Mouse (Mus musculus) gastrocnemius, postnatal 14 days (tissue): ENCODE data around the gene Dock8. TPM values are rescaled to one million over a fixed set of nuclear protein-coding genes. Genes with fewer than 3 reads are reported as not detected.

Experiments used
- DNase-seq: peaks from one replicate; pipeline ENCODE4 v3.0.0; 2021; ENCODE audit warnings: mixed read lengths
- intact Hi-C: fragments of 180-260 bp; cut with DNase I; formaldehyde crosslinking; loops from one replicate; pipeline ENCODE4 v1.15.1; 2025; ENCODE audit warnings: low total_unique reads
- total RNA-seq, 2 experiments: library from RNA; stranded (reverse); gene quantifications; 2 replicates each; pipeline ENCODE4 v1.2.3; 2021

Dock8 gene
- total RNA-seq, 2 experiments from 2014 or later, result 1.8 to 2.6 TPM

- intact Hi-C loops, result no loop called here
- DNase-seq, result no peak
These were observed 156.4 kb downstream of the Dock8 start for GRCm38 (mm10) chr19:25155709-25156108.

DNA sequence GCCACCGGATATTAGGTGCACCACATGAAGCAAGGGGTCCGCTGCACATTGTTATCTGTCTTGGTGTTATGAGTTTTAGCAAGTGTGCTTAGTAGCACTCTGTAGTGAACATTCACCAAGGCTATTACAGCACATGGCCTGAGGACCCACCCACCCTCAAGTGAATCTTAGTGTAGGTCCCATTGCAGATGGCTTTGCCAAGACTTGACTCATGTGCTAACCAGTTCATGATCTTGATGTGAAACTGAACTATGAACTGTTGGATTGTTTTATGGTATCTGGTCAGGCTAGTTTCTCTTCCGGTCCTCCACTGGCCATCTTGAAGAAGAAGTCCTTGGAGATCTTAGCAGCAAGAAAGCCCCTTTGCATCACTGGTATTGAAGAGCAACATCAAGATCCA, 162.9 kb downstream of the Dock8 start:
- no peak for DNase-seq
- intact Hi-C loops, result no loop called here

DNA sequence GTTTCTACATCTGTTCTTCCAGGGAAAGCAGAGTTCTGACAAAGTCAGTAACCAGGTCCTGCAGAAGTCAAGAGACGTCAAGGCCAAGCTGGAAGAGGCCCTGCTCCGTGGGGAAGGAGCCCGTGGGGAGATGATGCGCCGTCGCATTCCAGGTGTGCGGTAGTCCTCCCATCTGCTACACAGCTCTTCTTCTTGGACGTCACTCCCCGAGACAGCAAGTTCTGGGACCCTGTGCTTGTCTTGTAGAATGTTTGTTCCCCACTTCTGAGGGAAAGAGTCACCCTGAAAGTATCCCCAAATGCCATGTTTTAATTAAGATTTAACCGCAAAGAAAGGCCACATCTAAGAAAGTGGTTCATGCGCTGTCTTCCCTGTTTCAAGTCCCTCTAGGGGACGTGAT, 164.1 kb downstream of the Dock8 start:
- no peak for DNase-seq
- intact Hi-C loops, result no loop called here

DNA sequence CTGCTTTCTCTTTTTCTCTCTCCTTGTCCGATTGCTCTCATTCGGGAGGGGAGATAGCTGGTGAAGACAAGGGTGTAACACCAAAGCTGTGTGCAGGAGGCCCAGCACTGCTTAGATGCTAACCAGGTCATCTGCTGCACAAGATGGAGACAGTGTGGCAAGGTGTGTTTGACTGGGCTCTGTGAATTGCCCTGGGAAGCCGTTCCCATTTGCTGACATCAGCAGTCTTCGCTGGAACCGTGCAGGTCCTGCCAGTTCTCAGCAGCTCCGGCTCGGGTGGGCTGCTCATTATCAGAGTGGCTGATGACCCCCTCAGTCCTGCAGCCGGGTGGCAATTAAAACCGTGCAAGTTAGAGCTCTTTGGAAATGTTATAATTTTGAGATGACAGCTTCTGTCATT, 167.1 kb downstream of the Dock8 start:
- intact Hi-C loops, result no loop called here
- DNase-seq, result no peak

DNA sequence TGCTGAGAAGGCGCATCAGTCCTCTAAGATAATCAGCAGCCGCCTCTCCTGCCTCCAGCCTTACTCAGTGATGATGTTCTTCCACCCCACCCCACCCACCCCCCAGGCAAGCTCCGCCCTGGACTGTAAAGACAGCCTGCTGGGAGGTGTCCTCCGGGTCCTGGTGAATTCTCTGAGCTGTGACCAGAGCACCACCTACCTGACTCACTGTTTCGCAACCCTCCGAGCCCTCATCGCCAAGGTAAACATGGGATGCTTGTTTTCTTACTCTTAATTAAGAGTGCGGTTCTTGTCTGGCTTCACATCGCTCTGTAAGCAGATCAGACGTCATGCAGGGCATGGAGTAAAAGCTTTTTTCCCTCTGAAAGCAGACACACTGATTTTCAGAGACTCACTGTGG, 172.1 kb downstream of the Dock8 start:
- no peak for DNase-seq
- intact Hi-C loops, result no loop called here

GRCm38 (mm10) chr19:25176746-25177145, 177.4 kb downstream of the Dock8 start:
- DNase-seq, result no peak
- intact Hi-C loops, result no loop called here

- intact Hi-C loops, result no loop called here
- no peak for DNase-seq
These were observed 180.7 kb downstream of the Dock8 start for GRCm38 (mm10) chr19:25180024-25180423.

- intact Hi-C loops, result no loop called here
- DNase-seq, result no peak
These were observed 181.2 kb downstream of the Dock8 start for GRCm38 (mm10) chr19:25180547-25180946.

- no peak for DNase-seq
- intact Hi-C loops, result no loop called here
These were observed 184.7 kb downstream of the Dock8 start for GRCm38 (mm10) chr19:25184076-25184475.

GRCm38 (mm10) chr19:25186316-25186715, 187.0 kb downstream of the Dock8 start:
- intact Hi-C loops, result no loop called here
- peak; percentile 69 for DNase-seq

- intact Hi-C loops, result no loop called here
- DNase-seq, result no peak
These were observed 188.3 kb downstream of the Dock8 start for GRCm38 (mm10) chr19:25187681-25188080.

DNA sequence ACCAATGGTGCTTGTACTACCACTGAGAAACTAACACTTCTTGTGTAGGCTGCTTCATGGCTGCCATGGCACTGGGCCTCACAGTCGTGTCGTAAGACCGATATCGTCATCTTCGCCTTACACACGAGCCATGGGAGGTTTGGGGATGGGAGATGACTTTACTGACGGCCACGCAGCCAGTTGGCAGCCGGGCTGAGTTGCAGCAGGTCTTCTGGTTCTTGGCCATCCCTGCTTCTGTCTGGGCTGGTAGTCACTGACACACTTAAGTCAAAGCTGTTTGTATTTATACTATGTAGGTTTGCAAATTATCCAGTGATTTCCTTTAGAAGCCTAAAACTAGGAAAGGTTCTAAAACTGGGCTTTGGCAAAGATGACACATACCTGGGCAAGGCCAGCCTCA, 194.4 kb downstream of the Dock8 start:
- peak; percentile 24 for DNase-seq
- intact Hi-C loops, result no loop called here

- DNase-seq, result no peak
These were observed 200.9 kb downstream of the Dock8 start for GRCm38 (mm10) chr19:25200081-25200860.

GRCm38 (mm10) chr19:25203077-25203476, 203.7 kb downstream of the Dock8 start:
- DNase-seq, result no peak
- intact Hi-C loops, result no loop called here

More at GRCm38 (mm10) chr19:25200081-25200860, 200.9 kb downstream of the Dock8 start:
- intact Hi-C loops, result no loop called here

GRCm38 (mm10) chr19:25206969-25207368, 207.6 kb downstream of the Dock8 start:
- no peak for DNase-seq
- intact Hi-C loops, result no loop called here

- DNase-seq, result peak; percentile 33
- intact Hi-C loops, result no loop called here
These were observed 208.5 kb downstream of the Dock8 start for GRCm38 (mm10) chr19:25207731-25208361.

DNA sequence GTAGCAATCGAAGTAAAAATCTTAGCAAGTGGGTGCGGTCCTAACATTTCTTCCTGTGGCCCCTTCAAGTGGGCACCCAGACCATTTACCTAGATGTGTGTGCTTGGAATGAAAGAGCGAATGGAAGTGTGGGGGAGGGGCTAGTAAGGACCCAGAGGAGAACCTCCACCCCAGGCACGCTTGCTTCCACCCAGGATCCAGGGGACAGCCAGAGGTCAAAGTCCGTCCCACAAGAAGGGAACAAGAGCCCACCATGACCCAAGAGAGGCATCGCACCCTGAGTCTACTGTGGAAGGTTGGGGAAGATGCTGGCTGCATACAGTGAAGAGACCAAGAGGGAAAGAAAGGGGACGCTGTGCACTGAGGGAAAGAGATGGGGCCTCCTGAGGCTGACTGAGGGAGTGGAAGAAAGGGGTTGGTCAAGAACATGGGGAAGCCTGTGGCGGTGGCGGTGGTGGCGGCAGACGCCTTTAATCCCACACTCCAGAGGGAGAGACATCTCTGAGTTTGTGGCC, 209.3 kb downstream of the Dock8 start:
- intact Hi-C loops, result no loop called here
- DNase-seq, result no peak

GRCm38 (mm10) chr19:25220611-25221010, 221.3 kb downstream of the Dock8 start:
- intact Hi-C loops, result no loop called here
- no peak for DNase-seq

DNA sequence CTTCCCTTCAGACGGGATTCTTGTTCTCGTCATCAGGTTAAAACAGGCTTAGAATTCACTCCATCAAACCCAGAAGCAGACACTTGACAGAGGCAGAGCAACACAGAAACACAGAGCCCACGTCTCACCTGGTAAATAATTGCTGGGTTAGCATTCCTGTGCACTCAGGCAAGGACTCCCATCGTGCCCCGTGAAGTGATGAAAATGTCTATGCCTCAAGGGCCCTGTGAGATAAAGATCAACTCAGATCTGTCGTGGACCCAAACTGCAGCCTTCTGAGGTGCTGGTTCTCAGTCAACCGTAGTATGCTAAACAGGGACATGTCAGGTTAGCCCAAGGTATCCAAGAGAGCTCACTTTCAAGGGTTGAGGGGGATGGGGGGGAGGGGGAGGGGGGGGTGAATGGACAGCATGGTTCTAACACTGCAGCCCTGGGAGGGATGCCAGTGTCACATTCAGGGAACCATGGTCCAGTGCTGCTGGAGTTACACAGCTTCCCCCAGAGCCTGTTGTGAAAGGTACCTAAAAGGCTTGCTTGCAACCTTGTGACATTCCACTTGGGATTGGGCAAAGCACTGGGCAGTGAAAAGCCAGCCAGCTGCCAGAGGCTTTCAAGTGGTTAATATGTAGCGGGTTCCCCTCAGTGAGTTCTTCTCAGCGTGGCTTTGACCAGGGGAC, 222.8 kb downstream of the Dock8 start:
- intact Hi-C loops, result no loop called here
- DNase-seq, result no peak
